Mouse (Mus musculus) embryonic facial prominence, embryonic 13.5 days (tissue): Measurements from ENCODE around the gene Cd300lf. TPM values are rescaled to one million over a fixed set of nuclear protein-coding genes. Genes with fewer than 3 reads are reported as not detected.

Experiments
- ATAC-seq: fragments of 200-750 bp; cut with Nextera tagmentation; 2 replicates; pipeline ENCODE4 v1.8.0; 2017; ENCODE audit warnings: low read depth; ENCODE audit not compliant: insufficient number of reproducible peaks, insufficient read depth, low FRiP score, low TSS enrichment
- H3K27ac ChIP-seq: fragments of 300-500 bp; sonication (generic); 2 replicates; pipeline ENCODE4 v1.5.1; 2015; ENCODE audit warnings: moderate library complexity, mild to moderate bottlenecking, inconsistent platforms
- H3K27me3 ChIP-seq: fragments of 300-500 bp; sonication (generic); 2 replicates; pipeline ENCODE4 v1.6.1; 2015; ENCODE audit warnings: mild to moderate bottlenecking, inconsistent platforms
- H3K36me3 ChIP-seq: fragments of 300-500 bp; sonication (generic); 2 replicates; pipeline ENCODE4 v1.6.1; 2015; ENCODE audit warnings: mild to moderate bottlenecking, inconsistent platforms
- H3K4me1 ChIP-seq: fragments of 300-500 bp; sonication (generic); 2 replicates; pipeline ENCODE4 v1.6.1; 2015; ENCODE audit warnings: inconsistent platforms
- H3K4me2 ChIP-seq: fragments of 300-500 bp; sonication (generic); 2 replicates; pipeline ENCODE4 v1.6.1; 2015; ENCODE audit warnings: moderate library complexity, mild to moderate bottlenecking, inconsistent platforms
- H3K4me3 ChIP-seq: fragments of 300-500 bp; sonication (generic); 2 replicates; pipeline ENCODE4 v1.5.1; 2015; ENCODE audit warnings: mild to moderate bottlenecking, inconsistent platforms
- H3K9ac ChIP-seq: fragments of 300-500 bp; sonication (generic); 2 replicates; pipeline ENCODE4 v1.6.1; 2015; ENCODE audit warnings: mild to moderate bottlenecking, inconsistent platforms
- H3K9me3 ChIP-seq: fragments of 300-500 bp; sonication (generic); 2 replicates; pipeline ENCODE4 v1.6.1; 2016; ENCODE audit warnings: inconsistent platforms
- WGBS: fragments of 180-500 bp; shearing (Covaris S2); methylation state at CpG from one replicate; pipeline ENCODE4 v1.1.7; 2015; ENCODE audit warnings: mixed read lengths; 5-methylcytosine and 5-hydroxymethylcytosine counted together
- polyA plus RNA-seq: library from polyadenylated mRNA; unstranded; fragments of >200 nt; fragmentation: Nextera tagmentation; extraction: Ambion mirVana; gene quantifications from 2 replicates; pipeline ENCODE4 v1.2.1, GENCODE M21; 2015

Gene Cd300lf
- polyA plus RNA-seq, 1 experiment from 2014 or later: 0.38 TPM

- H3K4me1 ChIP-seq: peaks cover 21% of the 10 kb centered on the region
- H3K27me3 ChIP-seq: peaks cover 30% of the 10 kb centered on the region
- no peak overlapping the region for H3K4me2 ChIP-seq
- H3K9me3 ChIP-seq: no peaks in the 10 kb centered on the region
- no peak for ATAC-seq
- WGBS: 43% methylated on average over 6 of the region's 6 CpGs
- no peak overlapping the region for H3K9ac ChIP-seq
- no peaks in the 10 kb centered on the region for H3K36me3 ChIP-seq
- no peak overlapping the region for H3K27ac ChIP-seq
- no peak overlapping the region for H3K4me3 ChIP-seq
These were observed 32.2 kb downstream of the Cd300lf start for GRCm38 (mm10) chr11:115101615-115102051.

- Histone ChIP-seq H3K27ac (no peak overlapping the region), H3K9ac (no peak overlapping the region), H3K4me3 (no peak overlapping the region), H3K36me3 (no peaks in the 10 kb centered on the region), H3K9me3 (no peaks in the 10 kb centered on the region), H3K4me2 (no peak overlapping the region), H3K4me1 (peaks cover 21% of the 10 kb centered on the region), H3K27me3 (peaks cover 30% of the 10 kb centered on the region)
- ATAC-seq: no peak
- WGBS: 23% methylated on average over 7 of the region's 7 CpGs
These were observed 33.1 kb downstream of the Cd300lf start for GRCm38 (mm10) chr11:115100741-115101140.

- Histone ChIP-seq H3K9me3 (no peaks in the 10 kb centered on the region), H3K4me1 (peaks cover 21% of the 10 kb centered on the region), H3K27me3 (peaks cover 30% of the 10 kb centered on the region), H3K4me2 (no peak overlapping the region), H3K4me3 (no peak overlapping the region), H3K27ac (no peak overlapping the region), H3K36me3 (no peaks in the 10 kb centered on the region), H3K9ac (no peak overlapping the region)
- WGBS: 56% methylated on average over 5 of the region's 5 CpGs
- no peak for ATAC-seq
These were observed 33.7 kb downstream of the Cd300lf start for GRCm38 (mm10) chr11:115100032-115100621.

- H3K36me3 ChIP-seq: no peaks in the 10 kb centered on the region
- H3K4me3 ChIP-seq: no peak overlapping the region
- 30% methylated on average over 16 of the region's 16 CpGs for WGBS
- H3K27ac ChIP-seq: no peak overlapping the region
- no peak for ATAC-seq
- H3K4me2 ChIP-seq: no peak overlapping the region
- H3K9me3 ChIP-seq: no peaks in the 10 kb centered on the region
- peaks cover 21% of the 10 kb centered on the region for H3K4me1 ChIP-seq
- H3K9ac ChIP-seq: no peak overlapping the region
- H3K27me3 ChIP-seq: peaks cover 30% of the 10 kb centered on the region
These were observed 34.5 kb downstream of the Cd300lf start for GRCm38 (mm10) chr11:115099241-115099840.

GRCm38 (mm10) chr11:115098203-115098932 lies 35.4 kb downstream of the Cd300lf start:
- H3K4me3 ChIP-seq: no peak overlapping the region
- ATAC-seq: no peak
- H3K9me3 ChIP-seq: no peaks in the 10 kb centered on the region
- H3K36me3 ChIP-seq: no peaks in the 10 kb centered on the region
- 31% methylated on average over 10 of the region's 10 CpGs for WGBS
- peaks cover 21% of the 10 kb centered on the region for H3K4me1 ChIP-seq
- no peak overlapping the region for H3K9ac ChIP-seq
- H3K4me2 ChIP-seq: no peak overlapping the region
- peaks cover 32% of the 10 kb centered on the region for H3K27me3 ChIP-seq
- H3K27ac ChIP-seq: no peak overlapping the region

GRCm38 (mm10) chr11:115092140-115092539 lies 41.7 kb downstream of the Cd300lf start:
- H3K27me3 ChIP-seq: peaks cover 44% of the 10 kb centered on the region
- no peaks in the 10 kb centered on the region for H3K36me3 ChIP-seq
- no peak overlapping the region for H3K27ac ChIP-seq
- no peak overlapping the region for H3K9ac ChIP-seq
- 15% methylated on average over 4 of the region's 4 CpGs for WGBS
- peaks cover 10% of the 10 kb centered on the region for H3K4me1 ChIP-seq
- H3K4me3 ChIP-seq: 0 out of 2 replicates have a peak overlapping the region, but pooled peaks have one; percentile 4
- peak overlapping the region; percentile 48 for H3K4me2 ChIP-seq
- no peak for ATAC-seq
- H3K9me3 ChIP-seq: 0 out of 2 replicates have a peak, but pooled peaks cover 3% of the 10 kb centered on the region

- WGBS: 1% methylated on average over 36 of the region's 36 CpGs
These were observed 42.4 kb downstream of the Cd300lf start, which contains the start of gene Rab37 for GRCm38 (mm10) chr11:115091362-115091901. Rab37 (plus strand) TSS chr11:115091431.

GRCm38 (mm10) chr11:115089853-115090252 lies 43.9 kb downstream of the Cd300lf start:
- no peak overlapping the region for H3K9ac ChIP-seq
- peaks cover 10% of the 10 kb centered on the region for H3K4me1 ChIP-seq
- H3K4me3 ChIP-seq: no peak overlapping the region
- no peaks in the 10 kb centered on the region for H3K36me3 ChIP-seq
- no peak for ATAC-seq
- H3K27me3 ChIP-seq: peaks cover 60% of the 10 kb centered on the region
- no peak overlapping the region for H3K27ac ChIP-seq
- H3K9me3 ChIP-seq: 0 out of 2 replicates have a peak, but pooled peaks cover 3% of the 10 kb centered on the region
- no peak overlapping the region for H3K4me2 ChIP-seq
- 65% methylated on average over 6 of the region's 6 CpGs for WGBS

More at GRCm38 (mm10) chr11:115091362-115091901, 42.4 kb downstream of the Cd300lf start, which contains the start of gene Rab37:
- Histone ChIP-seq H3K4me3 (0 out of 2 replicates have a peak within 1 kb of the TSS, but pooled peaks have one; percentile 4), H3K36me3 (no peaks in the 10 kb centered on the region), H3K9me3 (0 out of 2 replicates have a peak, but pooled peaks cover 3% of the 10 kb centered on the region), H3K4me2 (peak within 1 kb of the TSS; percentile 48), H3K4me1 (peaks cover 10% of the 10 kb centered on the region), H3K27ac (no peak within 1 kb of the TSS), H3K9ac (no peak within 1 kb of the TSS), H3K27me3 (peaks cover 45% of the 10 kb centered on the region)
- no peak for ATAC-seq

GRCm38 (mm10) chr11:115086213-115086612 lies 47.6 kb downstream of the Cd300lf start:
- 0 out of 2 replicates have a peak, but pooled peaks cover 3% of the 10 kb centered on the region for H3K9me3 ChIP-seq
- H3K9ac ChIP-seq: no peak overlapping the region
- H3K4me3 ChIP-seq: no peak overlapping the region
- no peaks in the 10 kb centered on the region for H3K36me3 ChIP-seq
- no peak overlapping the region for H3K27ac ChIP-seq
- H3K4me2 ChIP-seq: no peak overlapping the region
- no peak for ATAC-seq
- WGBS: 67% methylated on average over 7 of the region's 7 CpGs
- peaks cover 64% of the 10 kb centered on the region for H3K27me3 ChIP-seq
- peaks cover under 1% of the 10 kb centered on the region; the same call in 1 of the 2 replicates for H3K4me1 ChIP-seq

- no peaks in the 10 kb centered on the region for H3K4me1 ChIP-seq
- no peak overlapping the region for H3K4me2 ChIP-seq
- H3K27me3 ChIP-seq: peaks cover 52% of the 10 kb centered on the region
- H3K9me3 ChIP-seq: 0 out of 2 replicates have a peak, but pooled peaks cover 3% of the 10 kb centered on the region
- 63% methylated on average over 8 of the region's 8 CpGs for WGBS
- ATAC-seq: no peak
- no peaks in the 10 kb centered on the region for H3K36me3 ChIP-seq
- H3K9ac ChIP-seq: no peak overlapping the region
- no peak overlapping the region for H3K4me3 ChIP-seq
- no peak overlapping the region for H3K27ac ChIP-seq
These were observed 48.7 kb downstream of the Cd300lf start for GRCm38 (mm10) chr11:115085064-115085463.

- H3K9ac ChIP-seq: no peak overlapping the region
- H3K4me3 ChIP-seq: no peak overlapping the region
- H3K27me3 ChIP-seq: peaks cover 52% of the 10 kb centered on the region
- no peak overlapping the region for H3K4me2 ChIP-seq
- H3K4me1 ChIP-seq: no peaks in the 10 kb centered on the region
- no peaks in the 10 kb centered on the region for H3K9me3 ChIP-seq
- no peaks in the 10 kb centered on the region for H3K36me3 ChIP-seq
- ATAC-seq: no peak
- no peak overlapping the region for H3K27ac ChIP-seq
- WGBS: 46% methylated on average over 12 of the region's 12 CpGs
These were observed 49.2 kb downstream of the Cd300lf start for GRCm38 (mm10) chr11:115084595-115084994.
